Mouse (Mus musculus) adrenal gland, adult 2 months (tissue): Measurements from ENCODE around the gene Sacs. TPM values are rescaled to one million over a fixed set of nuclear protein-coding genes. Genes with fewer than 3 reads are reported as not detected.
A peak's percentile ranks its signal among the peaks of the same experiment; 100 is the strongest.

Experiments
- DNase-seq: peaks from one replicate; pipeline ENCODE4 v3.0.0; 2021
- polyA plus RNA-seq: library from polyadenylated mRNA; depleted of rRNA; stranded (reverse); fragments of >200 nt; gene quantifications from 2 replicates; pipeline ENCODE4 v1.2.3, GENCODE M21; 2012; rRNA removed
- total RNA-seq, 2 experiments: library from RNA; stranded (reverse); gene quantifications; 2 replicates each; pipeline ENCODE4 v1.2.3; 2021

The Sacs gene
- total and polyA plus RNA-seq, 3 experiments, result 0.55 to 6.4 (median 6.0) TPM

DNA sequence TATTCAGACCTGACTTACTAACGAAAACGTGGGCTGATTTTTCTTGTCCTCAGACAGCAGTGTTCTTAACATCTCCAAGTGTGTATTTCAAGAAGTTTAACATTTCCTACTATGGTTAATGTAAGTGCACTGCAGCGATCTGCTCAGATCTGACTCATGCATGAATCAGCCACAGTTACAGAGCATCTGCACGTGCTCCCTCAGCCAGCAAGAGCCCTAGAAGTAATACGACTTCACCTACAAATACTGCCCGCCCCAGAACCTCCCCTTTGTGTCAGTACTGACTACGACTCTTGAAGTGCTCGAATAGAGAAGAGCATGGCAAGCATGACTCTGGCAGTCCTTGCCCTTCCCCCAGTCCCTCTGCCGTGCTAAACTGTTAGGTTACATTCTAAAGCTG is 100.5 kb downstream of the Sacs start:
- peak; percentile 47 for DNase-seq

DNA sequence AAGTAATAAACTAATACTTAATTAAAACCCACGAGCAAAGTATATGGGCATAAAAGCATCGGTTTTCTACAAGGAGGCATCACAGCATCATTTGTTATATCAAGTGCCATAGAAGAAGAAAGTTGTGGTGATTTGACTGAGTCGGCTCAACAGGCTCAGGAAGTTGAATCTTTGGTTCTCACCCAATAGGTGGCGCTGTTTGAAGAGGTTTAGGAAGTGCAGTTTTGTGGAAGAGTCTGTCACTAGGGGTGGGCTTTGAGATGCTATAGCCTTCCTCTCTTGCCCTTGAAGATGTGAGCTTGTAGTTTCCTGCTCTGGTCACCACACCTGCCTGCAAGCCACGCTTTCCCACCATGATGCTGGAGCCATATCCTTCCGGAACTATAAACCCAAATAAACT is 104.4 kb downstream of the Sacs start:
- no peak for DNase-seq

DNA sequence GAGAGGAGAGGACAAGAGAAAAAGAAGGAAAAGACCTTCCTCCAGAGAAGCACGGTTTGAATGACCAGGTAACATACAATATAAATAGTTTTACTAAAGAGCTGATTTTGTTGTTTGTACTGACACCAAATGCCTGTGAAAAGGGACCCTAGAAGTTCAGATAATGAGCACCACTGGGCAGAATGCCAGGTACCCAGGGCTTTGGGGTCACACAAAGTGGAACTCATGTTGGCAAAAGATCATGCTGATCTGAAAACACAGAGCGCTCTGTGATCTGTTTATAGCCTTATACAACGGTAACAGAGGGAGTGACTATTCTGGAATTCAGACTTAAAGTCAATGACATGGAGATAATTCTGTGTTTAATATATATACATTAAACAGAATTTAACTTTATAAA is 108.2 kb downstream of the Sacs start:
- no peak for DNase-seq

DNA sequence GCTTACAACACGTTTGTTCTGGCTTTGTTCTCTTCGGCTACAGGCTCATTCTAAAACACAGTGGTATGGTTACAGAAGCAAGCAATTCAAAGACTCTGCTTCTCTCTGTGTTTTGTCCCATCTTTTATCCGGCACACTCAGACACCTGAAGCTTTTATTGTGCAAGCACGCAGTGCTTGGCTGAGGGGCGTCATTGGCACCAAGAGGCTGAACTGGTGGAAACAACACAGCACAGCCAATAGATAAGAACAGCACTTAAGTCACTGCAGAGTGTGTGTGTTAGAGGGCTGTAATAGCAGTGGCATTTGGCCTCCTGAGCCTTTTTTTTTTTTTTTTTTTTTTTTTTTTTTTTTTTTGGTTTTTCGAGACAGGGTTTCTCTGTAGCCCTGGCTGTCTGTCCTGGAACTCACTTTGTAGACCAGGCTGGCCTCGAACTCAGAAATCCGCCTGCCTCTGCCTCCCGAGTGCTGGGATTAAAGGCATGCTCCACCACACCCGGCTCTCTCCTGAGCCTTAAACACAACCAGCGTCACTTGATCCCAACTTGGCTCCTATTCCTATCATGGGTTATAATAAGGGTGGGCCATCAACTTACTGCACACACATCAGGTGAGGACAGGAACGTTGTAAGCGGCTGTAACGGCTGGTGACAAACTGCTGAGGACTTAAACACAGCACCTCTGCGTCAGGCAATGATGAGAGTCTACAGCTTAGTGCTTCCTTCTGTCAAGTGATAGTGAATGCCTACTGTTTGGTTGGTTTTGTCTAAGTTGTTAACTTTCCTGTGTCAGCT is 114.5 kb downstream of the Sacs start:
- no peak for DNase-seq

DNA sequence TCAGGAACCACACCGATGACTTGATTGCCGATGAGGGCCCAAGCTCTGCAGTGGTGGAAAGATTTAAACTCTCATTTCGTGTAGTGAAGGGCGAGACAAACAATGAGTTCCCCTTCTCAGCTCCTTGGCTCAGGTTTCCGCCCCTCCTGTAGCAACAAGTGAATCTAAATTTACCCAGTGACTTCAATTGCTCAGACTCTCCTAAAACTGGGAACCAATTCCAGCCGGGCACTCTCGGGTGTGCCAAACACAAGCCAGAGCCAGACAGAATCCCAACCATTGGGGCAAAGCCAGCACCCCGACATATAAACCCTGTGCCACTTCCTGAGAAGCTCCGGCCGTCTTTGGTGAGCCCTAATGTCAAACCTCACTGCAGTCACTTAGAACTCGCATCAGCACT is 120.1 kb downstream of the Sacs start, which contains the start of gene Sgcg:
Sgcg (minus strand) TSS at position 139 of the 400 bp plus-strand sequence.
- DNase-seq, result no peak

DNA sequence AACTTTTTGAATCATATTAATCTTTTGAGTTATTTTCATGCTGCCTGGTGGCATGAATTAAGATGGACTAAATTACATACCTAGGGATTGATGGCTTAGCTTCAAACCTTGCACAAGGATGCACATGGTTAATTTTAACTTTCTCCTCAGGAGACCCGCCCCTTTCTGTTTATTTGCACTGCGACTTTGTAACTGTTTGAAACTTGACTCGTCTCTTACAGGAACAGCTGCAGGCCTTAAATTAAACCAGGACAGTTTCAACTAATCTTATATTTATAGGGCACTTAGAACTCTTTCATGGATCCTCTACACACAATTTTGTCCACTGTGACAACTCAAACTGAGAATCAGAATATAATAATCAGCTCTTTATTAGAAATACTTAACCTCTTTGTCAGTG is 120.8 kb downstream of the Sacs start:
- no peak for DNase-seq

DNA sequence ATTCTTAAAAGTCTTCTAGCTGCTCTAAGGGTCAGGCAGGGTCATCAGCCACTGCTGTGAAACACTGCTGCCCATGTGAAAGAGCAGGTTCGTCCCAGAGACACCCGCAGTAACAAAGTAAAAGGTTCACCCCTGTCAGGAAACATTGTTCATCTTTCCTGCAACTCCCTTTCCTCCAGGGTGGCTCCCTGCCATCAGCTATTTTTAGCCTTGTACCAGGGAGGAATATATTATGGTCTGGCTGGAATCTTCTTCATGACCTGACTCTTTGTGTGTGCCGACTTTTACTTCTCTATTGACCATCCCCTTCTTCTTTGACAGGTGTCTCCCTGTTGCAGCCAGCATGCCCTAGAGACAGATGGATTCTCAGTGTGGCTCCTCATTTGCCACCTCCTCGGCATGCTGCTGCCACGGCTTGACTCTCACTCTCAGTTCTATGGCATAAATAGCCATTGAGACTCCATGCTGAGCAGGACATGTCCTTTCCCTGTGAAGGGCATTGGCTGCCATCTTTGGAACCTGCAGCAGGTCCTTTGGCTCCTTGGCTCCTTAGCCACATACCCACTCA is 129.7 kb downstream of the Sacs start:
- DNase-seq, result no peak

DNA sequence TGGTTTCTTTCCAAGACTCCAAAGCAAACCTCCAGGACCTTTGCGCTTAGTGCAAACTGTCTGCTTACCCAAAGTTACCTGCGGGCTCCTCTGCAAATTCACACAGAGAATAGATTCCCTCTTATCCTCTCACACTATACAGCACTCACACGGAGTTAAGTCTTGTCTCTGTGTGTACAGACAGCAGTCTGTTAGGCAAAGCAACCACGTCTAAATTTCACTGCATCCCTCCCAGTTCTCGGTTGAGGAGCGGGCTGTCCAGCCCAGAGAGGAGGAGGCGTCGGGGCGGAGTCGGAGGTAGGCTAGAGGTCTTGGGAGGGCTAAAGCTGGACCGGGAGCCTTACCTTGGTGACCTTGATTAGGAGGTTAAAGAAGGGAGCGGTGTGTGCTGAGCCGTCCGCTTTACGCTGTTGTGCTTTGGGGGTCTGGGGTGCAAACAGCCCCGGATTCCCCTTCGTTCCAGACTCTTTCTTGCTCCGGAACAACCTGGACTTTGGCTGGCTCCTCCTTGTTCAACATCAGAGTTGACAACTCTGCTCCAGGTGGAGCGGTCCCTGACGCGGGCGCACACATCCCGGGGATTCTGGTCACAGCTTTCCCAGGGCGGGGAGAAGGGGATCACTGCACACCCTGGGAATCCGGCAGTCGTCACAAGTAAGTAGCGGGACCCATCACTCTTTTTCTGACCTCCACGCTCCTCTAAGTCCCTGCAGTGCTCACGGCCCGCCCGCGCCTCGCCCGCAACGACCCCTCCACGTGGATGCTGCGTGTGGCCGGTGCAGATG is 136.3 kb downstream of the Sacs start:
- no peak for DNase-seq

DNA sequence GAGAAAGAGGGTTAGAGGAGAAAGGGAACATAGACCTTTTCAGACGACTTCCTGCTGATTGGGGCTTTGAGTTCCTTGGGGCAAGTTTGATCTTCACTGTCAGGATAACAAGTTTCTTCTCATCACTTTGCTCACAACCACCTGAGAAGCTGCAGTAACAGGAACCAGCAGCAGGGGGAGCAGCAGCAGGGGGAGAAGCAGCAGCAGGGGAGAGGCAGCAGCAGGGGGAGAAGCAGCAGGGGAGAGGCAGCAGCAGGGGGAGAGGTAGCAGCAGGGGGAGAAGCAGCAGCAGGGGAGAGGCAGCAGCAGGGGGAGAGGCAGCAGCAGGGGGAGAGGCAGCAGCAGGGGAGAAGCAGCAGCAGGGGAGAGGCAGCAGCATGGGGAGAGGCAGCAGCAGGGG is 139.0 kb downstream of the Sacs start:
- peak; percentile 58 for DNase-seq

DNA sequence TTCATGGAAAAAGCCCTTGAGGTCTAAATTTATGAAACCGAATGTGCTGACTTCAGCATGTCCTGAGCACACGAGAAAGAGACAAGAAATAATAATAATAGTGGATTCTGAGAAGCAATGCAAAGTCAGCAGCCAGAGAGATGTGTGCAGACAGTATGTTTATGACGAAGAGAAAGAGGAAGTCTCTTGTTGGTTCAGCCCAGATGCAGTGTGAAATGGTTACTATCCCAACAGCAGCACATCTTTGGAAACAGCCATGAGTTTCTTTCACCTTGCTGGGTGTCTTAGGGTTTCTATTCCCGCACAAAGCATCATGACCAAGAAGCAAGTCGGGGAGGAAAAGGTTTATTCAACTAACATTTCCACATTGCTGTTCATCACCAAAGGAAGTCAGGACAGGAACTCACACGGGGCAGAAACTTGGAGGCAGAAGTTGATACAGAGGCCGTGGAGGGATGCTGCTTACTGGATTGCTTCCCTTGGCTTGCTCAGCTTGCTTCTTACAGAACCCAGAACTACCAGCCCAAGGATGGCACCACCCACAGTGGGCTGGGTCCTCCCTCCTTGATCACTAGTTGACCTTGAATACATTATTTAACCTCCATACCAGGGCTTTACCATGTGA is 140.5 kb downstream of the Sacs start:
- no peak for DNase-seq

DNA sequence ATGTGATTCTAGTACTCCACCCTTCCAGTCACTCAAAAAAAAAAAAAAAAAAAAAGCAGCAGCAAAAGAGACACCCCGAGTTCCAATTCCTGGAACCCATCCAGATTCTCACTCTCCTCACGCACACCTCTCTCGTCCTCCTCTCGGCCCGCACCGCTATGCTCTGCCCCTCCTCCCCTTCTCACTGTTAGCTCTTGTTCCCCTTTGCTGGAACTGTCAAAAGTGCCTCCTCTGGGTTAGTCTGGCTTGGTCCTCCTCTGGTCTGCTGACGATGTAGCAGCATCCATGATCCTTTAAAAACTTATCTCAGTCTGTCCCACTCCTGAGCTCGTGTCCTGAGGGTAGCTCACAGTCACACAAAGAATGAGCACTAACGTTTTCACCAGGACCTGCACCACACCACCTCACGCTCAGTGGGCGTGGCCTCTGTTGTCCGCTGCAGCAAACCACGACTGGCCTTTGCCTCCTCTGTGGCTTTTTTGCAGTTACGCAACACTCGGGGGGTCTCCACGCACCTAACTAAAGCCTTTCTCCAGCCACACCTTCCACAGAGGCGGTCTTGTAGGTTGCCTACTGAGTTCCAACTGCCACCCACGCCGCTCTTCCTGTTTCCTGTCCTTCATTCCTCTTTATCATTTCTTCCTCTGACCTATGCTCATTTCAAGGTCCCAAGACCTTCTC is 150.5 kb downstream of the Sacs start:
- DNase-seq, result no peak

Other genes with a start within 250 kb of the Sacs start
- gene Tnfrsf19, start 92.0 kb upstream of the Sacs start, total RNA-seq, result 10 to 100 TPM; 47.1 to 49.7 TPM
- gene Tnfrsf19, start 92.0 kb upstream of the Sacs start, polyA plus RNA-seq, result 97.1 and 167 TPM in 2 replicates
- 1 to 10 TPM in 1 of 2 experiments, under 1 TPM in 1; 0.89 to 3.0 TPM for gene Sgcg, start 120.0 kb downstream of the Sacs start, total RNA-seq
- not detected in 2 replicates for gene Sgcg, start 120.0 kb downstream of the Sacs start, polyA plus RNA-seq
- gene Arl11, start 171.3 kb downstream of the Sacs start, total RNA-seq, result 1 to 10 TPM in 1 of 2 experiments, under 1 TPM in 1; 0.97 to 1.3 TPM
- 0.83 and 1.3 TPM in 2 replicates for gene Arl11, start 171.3 kb downstream of the Sacs start, polyA plus RNA-seq
- gene Ebpl, start 222.0 kb downstream of the Sacs start, total RNA-seq, result 1 to 10 TPM; 2.6 to 3.9 TPM
- 2.2 and 2.3 TPM in 2 replicates for gene Ebpl, start 222.0 kb downstream of the Sacs start, polyA plus RNA-seq